10 mouse cellular contexts compared by ENCODE assay signal in the genomic region with DNA sequence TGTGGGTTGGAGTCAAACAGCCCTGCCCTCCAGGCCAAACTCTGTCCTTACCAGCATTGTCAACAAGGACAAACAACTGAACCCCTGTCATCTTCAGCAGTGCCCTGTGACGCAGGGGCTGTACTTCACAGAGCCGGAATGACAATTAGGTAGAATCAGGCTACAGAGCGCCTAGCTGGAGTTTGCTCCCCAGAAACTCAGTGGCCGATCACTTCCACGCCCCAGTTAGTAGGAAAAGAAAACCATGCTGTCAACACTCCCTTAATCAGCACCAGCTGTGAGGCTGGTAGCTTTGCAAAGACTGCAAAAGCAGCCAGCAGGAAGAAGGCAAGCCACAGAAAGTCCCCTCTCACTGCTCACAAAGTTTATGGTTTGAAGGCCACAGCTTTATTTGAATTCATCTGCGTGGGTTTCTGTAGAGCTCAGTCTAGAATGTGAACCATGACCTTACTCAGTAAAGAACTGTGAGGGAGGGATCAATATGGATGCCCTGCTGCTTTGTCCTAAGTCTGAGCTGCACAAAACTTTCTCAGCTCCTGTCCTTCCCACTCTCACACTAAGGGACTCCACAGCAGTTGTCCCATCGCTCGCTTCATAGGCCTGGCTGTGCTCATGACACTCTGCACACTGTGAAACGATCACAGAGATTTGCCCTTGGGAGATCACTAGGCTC. TPM values are rescaled to one million over a fixed set of nuclear protein-coding genes. Genes with fewer than 3 reads are reported as not detected.
DNase-seq lines count a peak whose midpoint lies in the region; ATAC-seq lines count a peak whose summit lies in the region.
"Had no signal": no experiment of that assay in that cellular context is flagged by ENCODE, and none has a peak within 500 bp of the region (broad histone marks: within the 10 kb centered on the region; RNA-seq: fewer than 3 reads in every experiment).

No protein-coding gene starts in this region.

- H3K4me3 ChIP-seq in midbrain, embryonic 12.5 days = no peak overlapping the region
- H3K4me3 ChIP-seq in midbrain, embryonic 16.5 days (ENCODE audit: low read depth, low read length) = no peak overlapping the region

- no peak overlapping the region for H3K9ac ChIP-seq in midbrain, embryonic 12.5 days (replicated peaks)
- H3K9ac ChIP-seq in midbrain, embryonic 16.5 days (ENCODE audit: low read depth, low read length) = no peak overlapping the region

- no peaks in the 10 kb centered on the region for H3K36me3 ChIP-seq in midbrain, embryonic 12.5 days
- no peaks in the 10 kb centered on the region for H3K36me3 ChIP-seq in midbrain, embryonic 16.5 days (ENCODE audit: control insufficient read depth, insufficient read depth, low read length)

- H3K4me1 ChIP-seq in midbrain, embryonic 12.5 days = peaks cover 5% of the 10 kb centered on the region; the same call in 1 of the 2 replicates
- no peaks in the 10 kb centered on the region for H3K4me1 ChIP-seq in midbrain, embryonic 16.5 days (ENCODE audit: control insufficient read depth, insufficient read depth, low read length)

- peak; percentile 70 to 72 for DNase-seq in heart, adult 18-20 months
- no peak for DNase-seq in heart, postnatal 25 days (ENCODE audit: low spot score)
- DNase-seq in forelimb bud, embryonic 11.5 days (ENCODE audit: low read depth, low spot score) = peak; percentile 90
- peak; percentile 48 for DNase-seq in retina, postnatal 1 day
- no peak for DNase-seq in frontal cortex, postnatal 10 days (ENCODE audit: low spot score in 2 of 2)
- DNase-seq in ovary, postnatal 14 days (ENCODE audit: low spot score) = no peak

- intact Hi-C loops in heart, postnatal 25 days (cut with DNase I) = no loop called here

- WGBS in midbrain, embryonic 12.5 days = 32% methylated on average over 9 of the region's 9 CpGs
- 27% methylated on average over 9 of the region's 9 CpGs for WGBS in midbrain, embryonic 16.5 days

- no peaks in the 10 kb centered on the region for H3K27me3 ChIP-seq in midbrain, embryonic 12.5 days
- no peaks in the 10 kb centered on the region for H3K27me3 ChIP-seq in midbrain, embryonic 16.5 days (ENCODE audit: control insufficient read depth, insufficient read depth, low read depth, low read length)

- H3K4me2 ChIP-seq in midbrain, embryonic 12.5 days (replicated peaks) = no peak overlapping the region
- H3K4me2 ChIP-seq in midbrain, embryonic 16.5 days (ENCODE audit: low read length) = no peak overlapping the region

- no peaks in the 10 kb centered on the region for H3K9me3 ChIP-seq in midbrain, embryonic 12.5 days
- no peaks in the 10 kb centered on the region for H3K9me3 ChIP-seq in midbrain, embryonic 16.5 days (replicated peaks; ENCODE audit: control insufficient read depth, low read length, poor library complexity, severe bottlenecking)

- 0 out of 2 replicates have a peak overlapping the region, but pooled peaks have one; percentile 1 for H3K27ac ChIP-seq in midbrain, embryonic 12.5 days (replicated peaks)
- no peak overlapping the region for H3K27ac ChIP-seq in midbrain, embryonic 16.5 days (ENCODE audit: low read length)

- ATAC-seq in midbrain, embryonic 12.5 days (ENCODE audit: low FRiP score, low read depth) = no peak
- ATAC-seq in midbrain, embryonic 16.5 days = no peak

RNA-seq across cellular contexts. Expression of a gene that starts 26.6 kb away (rescaled TPM):
- 1 to 10 TPM in 1 of 2 experiments, under 1 TPM in 1; 0.87 to 1.1 TPM for total RNA-seq in heart, adult 18-20 months (2021)
- total RNA-seq in heart, postnatal 25 days (2021) = 1 to 10 TPM; 1.6 to 1.7 TPM
- 2.0 and 4.4 TPM in 2 replicates for polyA plus RNA-seq in midbrain, embryonic 12.5 days (2016; fragmentation: Nextera tagmentation; extraction: Ambion mirVana)
- 3.2 and 4.4 TPM in 2 replicates for polyA plus RNA-seq in midbrain, embryonic 16.5 days (2015; fragmentation: Nextera tagmentation; extraction: Ambion mirVana)

RNA-seq across cellular contexts. Expression of a gene that starts 44.1 kb away (rescaled TPM):
- under 1 TPM; 0.07 to 0.18 TPM for total RNA-seq in heart, adult 18-20 months (2021)
- under 1 TPM; 0.26 to 0.36 TPM for total RNA-seq in heart, postnatal 25 days (2021)
- not detected in 2 replicates for polyA plus RNA-seq in midbrain, embryonic 12.5 days (2016; fragmentation: Nextera tagmentation; extraction: Ambion mirVana)
- 0.06 TPM in 1 of 2 replicates, not detected in the other for polyA plus RNA-seq in midbrain, embryonic 16.5 days (2015; fragmentation: Nextera tagmentation; extraction: Ambion mirVana)
- total RNA-seq: layer of hippocampus, postnatal 14 days had no signal

RNA-seq across cellular contexts. Expression of a gene that starts 57.0 kb away (rescaled TPM):
- total RNA-seq in heart, adult 18-20 months (2021) = not detected
- not detected for total RNA-seq in heart, postnatal 25 days (2021)
- polyA plus RNA-seq in midbrain, embryonic 12.5 days (2016; fragmentation: Nextera tagmentation; extraction: Ambion mirVana) = 0.07 and 0.09 TPM in 2 replicates
- 0.07 and 0.14 TPM in 2 replicates for polyA plus RNA-seq in midbrain, embryonic 16.5 days (2015; fragmentation: Nextera tagmentation; extraction: Ambion mirVana)
- polyA plus RNA-seq: gonadal fat pad, adult 2 months had no signal

Comparison
In these comparisons a context has a peak if more than half of its experiments do, and no peak if none do; other contexts are left out.
1. DNase-seq: peak in heart, adult 18-20 months (2 of 2), forelimb bud, embryonic 11.5 days (single experiment) and retina, postnatal 1 day (single experiment); none in heart, postnatal 25 days (single experiment), frontal cortex, postnatal 10 days (0 of 2) and ovary, postnatal 14 days (single experiment).